In genomic region chr3:66091746-66092145, GRCm38 (mm10) we compare ENCODE assay signal across 26 mouse cellular contexts.
"Had no signal": no experiment of that assay in that cellular context is flagged by ENCODE, and none has a peak within 500 bp of the region (broad histone marks: within the 10 kb centered on the region; RNA-seq: fewer than 3 reads in every experiment).

No protein-coding gene starts in this region.

- DNase-seq: gastrocnemius, postnatal 14 days; gastrocnemius, postnatal 36 days; heart, adult 18-20 months; heart, postnatal 14 days; heart, postnatal 36 days; kidney, adult 18-20 months; kidney, adult 8-10 months; kidney, postnatal 10 days; kidney, postnatal 25 days; kidney, postnatal 4 days; liver; liver, embryonic 13.5 days; liver, postnatal 0 days had no signal

- H3K4me1 ChIP-seq: heart, embryonic 13.5 days; heart, embryonic 15.5 days; hindbrain, embryonic 12.5 days; intestine, embryonic 15.5 days; liver, embryonic 13.5 days; liver, embryonic 15.5 days had no signal

- H3K4me2 ChIP-seq: heart, embryonic 11.5 days; heart, embryonic 13.5 days; heart, embryonic 15.5 days; hindbrain, embryonic 12.5 days; hindbrain, embryonic 14.5 days; intestine, embryonic 15.5 days; liver, embryonic 11.5 days; liver, embryonic 13.5 days; liver, embryonic 15.5 days had no signal

- ATAC-seq: hindbrain, embryonic 16.5 days; inflammation-experienced regulatory T-cells, adult 6 months; intestine, embryonic 15.5 days; intestine, postnatal 0 days; liver, postnatal 0 days had no signal

- H3K27me3 ChIP-seq: heart, embryonic 13.5 days; heart, embryonic 15.5 days; hindbrain, embryonic 12.5 days; intestine, embryonic 15.5 days; liver, embryonic 13.5 days; liver, embryonic 15.5 days had no signal

- H3K9ac ChIP-seq: heart, embryonic 13.5 days; heart, embryonic 15.5 days; hindbrain, embryonic 12.5 days; hindbrain, embryonic 14.5 days; intestine, embryonic 15.5 days; liver, embryonic 13.5 days; liver, embryonic 15.5 days; liver, postnatal 0 days had no signal

- H3K4me3 ChIP-seq: heart, embryonic 13.5 days; heart, embryonic 15.5 days; hindbrain, embryonic 12.5 days; intestine, embryonic 15.5 days; layer of hippocampus, adult 2 months; left cerebral cortex, adult 2 months; liver, embryonic 13.5 days; liver, embryonic 15.5 days had no signal

- H3K36me3 ChIP-seq: heart, embryonic 13.5 days; heart, embryonic 15.5 days; hindbrain, embryonic 12.5 days; intestine, embryonic 15.5 days; liver, embryonic 13.5 days; liver, embryonic 15.5 days had no signal

- H3K9me3 ChIP-seq: heart, embryonic 13.5 days; heart, embryonic 15.5 days; intestine, embryonic 15.5 days; liver, embryonic 13.5 days; liver, embryonic 15.5 days had no signal

- H3K27ac ChIP-seq: heart, embryonic 13.5 days; heart, embryonic 15.5 days; hindbrain, embryonic 12.5 days; hindbrain, embryonic 14.5 days; intestine, embryonic 15.5 days; layer of hippocampus, adult 2 months; left cerebral cortex, adult 2 months; liver, embryonic 13.5 days; liver, embryonic 15.5 days had no signal
